Mouse (Mus musculus): ENCODE data around the gene Dusp9. TPM values are rescaled to one million over a fixed set of nuclear protein-coding genes. Genes with fewer than 3 reads are reported as not detected.

Dusp9 gene
- total RNA-seq (2021) (under 1 TPM; 0.26 to 0.66 TPM), polyA plus RNA-seq (2012; rRNA removed) (0.33 and 0.40 TPM in 2 replicates)
- long read RNA-seq, result 0 reads

GRCm38 (mm10) chrX:73639255-73639675 is at the start of gene Dusp9:
Gene Dusp9, plus strand, starts transcription at chrX:73639419.
- DNase-seq, result peak; percentile 53

GRCm38 (mm10) chrX:73593212-73593611 is 46.0 kb upstream of the Dusp9 start:
- DNase-seq, result peak; percentile 45

GRCm38 (mm10) chrX:73594451-73595121 is 44.6 kb upstream of the Dusp9 start:
- DNase-seq, result no peak

GRCm38 (mm10) chrX:73595297-73595938 is 43.8 kb upstream of the Dusp9 start:
- DNase-seq, result no peak

- DNase-seq, result no peak
These were observed 37.8 kb upstream of the Dusp9 start for GRCm38 (mm10) chrX:73601456-73601855.

- DNase-seq, result no peak
These were observed 25.6 kb upstream of the Dusp9 start for GRCm38 (mm10) chrX:73613665-73614064.

- DNase-seq, result no peak
These were observed 23.3 kb upstream of the Dusp9 start for GRCm38 (mm10) chrX:73615876-73616275.

GRCm38 (mm10) chrX:73619401-73619800 is 19.8 kb upstream of the Dusp9 start:
- DNase-seq, result no peak

GRCm38 (mm10) chrX:73619890-73620289 is 19.3 kb upstream of the Dusp9 start:
- no peak for DNase-seq

GRCm38 (mm10) chrX:73626981-73627380 is 12.2 kb upstream of the Dusp9 start:
- no peak for DNase-seq

- no peak for DNase-seq
These were observed 3.8 kb upstream of the Dusp9 start for GRCm38 (mm10) chrX:73635425-73635824.

GRCm38 (mm10) chrX:73637415-73637814 is 1.8 kb upstream of the Dusp9 start:
- DNase-seq, result peak; percentile 14

- DNase-seq, result peak; percentile 33
These were observed 766 bp downstream of the Dusp9 start for GRCm38 (mm10) chrX:73639901-73640469.

GRCm38 (mm10) chrX:73645121-73645520 is 5.9 kb downstream of the Dusp9 start:
- no peak for DNase-seq

GRCm38 (mm10) chrX:73650869-73651268 is 11.7 kb downstream of the Dusp9 start:
- DNase-seq, result no peak

- no peak for DNase-seq
These were observed 14.2 kb downstream of the Dusp9 start for GRCm38 (mm10) chrX:73653392-73653791.

- peak; percentile 53 for DNase-seq
These were observed 15.0 kb downstream of the Dusp9 start for GRCm38 (mm10) chrX:73654177-73654576.

GRCm38 (mm10) chrX:73655529-73655928 is 16.3 kb downstream of the Dusp9 start:
- DNase-seq, result no peak

GRCm38 (mm10) chrX:73658391-73658790 is 19.2 kb downstream of the Dusp9 start:
- DNase-seq, result no peak

GRCm38 (mm10) chrX:73658936-73659574 is 19.8 kb downstream of the Dusp9 start:
- no peak for DNase-seq

GRCm38 (mm10) chrX:73659575-73660283 is 20.5 kb downstream of the Dusp9 start, which contains the start of gene Pnck:
Gene Pnck, minus strand, starts transcription at chrX:73660117.
- no peak for DNase-seq

GRCm38 (mm10) chrX:73660284-73660665 is 21.1 kb downstream of the Dusp9 start:
- no peak for DNase-seq

Data from adrenal gland, adult 2 months (tissue).